In genomic region chr5:72329453-72329852, GRCm38 (mm10) we compare ENCODE assay signal across 17 mouse cellular contexts.
DNase-seq lines count a peak whose midpoint lies in the region; ATAC-seq lines count a peak whose summit lies in the region.
"Had no signal": no experiment of that assay in that cellular context is flagged by ENCODE, and none has a peak within 500 bp of the region (broad histone marks: within the 10 kb centered on the region; RNA-seq: fewer than 3 reads in every experiment).

No protein-coding gene starts in this region.

- DNase-seq in heart, adult 11 months: peak; percentile 87
- no peak for DNase-seq in heart, postnatal 4 days
- no peak for DNase-seq in neural tube, embryonic 10.5 days (ENCODE audit: extremely low spot score, low spot score)
- DNase-seq in embryonic facial prominence, embryonic 14.5 days (ENCODE audit: low spot score): peak; percentile 75
- no peak for DNase-seq in natural killer cell, adult 2 months (ENCODE audit: low spot score in 2 of 2)
- no peak for DNase-seq in yolk sac, embryonic 10.5 days (ENCODE audit: low spot score)
- DNase-seq: cerebellum, adult 11 months; cerebellum, postnatal 36 days; kidney, adult 18-20 months; kidney, postnatal 4 days; lung, postnatal 4 days; thymus, postnatal 14 days had no signal

- no peak overlapping the region for H3K4me3 ChIP-seq in neural tube, embryonic 12.5 days
- H3K4me3 ChIP-seq in embryonic facial prominence, embryonic 14.5 days (ENCODE audit: low read depth, low read length): no peak overlapping the region
- H3K4me3 ChIP-seq: limb, embryonic 12.5 days; liver, embryonic 15.5 days had no signal

- no peaks in the 10 kb centered on the region for H3K36me3 ChIP-seq in neural tube, embryonic 12.5 days
- H3K36me3 ChIP-seq in embryonic facial prominence, embryonic 14.5 days (ENCODE audit: control insufficient read depth, insufficient read depth, low read length): no peaks in the 10 kb centered on the region
- H3K36me3 ChIP-seq: limb, embryonic 12.5 days; liver, embryonic 15.5 days had no signal

- no peak overlapping the region for H3K27ac ChIP-seq in neural tube, embryonic 12.5 days
- no peak overlapping the region; the same call in 1 of the 2 replicates for H3K27ac ChIP-seq in embryonic facial prominence, embryonic 14.5 days (replicated peaks; ENCODE audit: low read depth, low read length)
- H3K27ac ChIP-seq: hindbrain, postnatal 0 days; limb, embryonic 12.5 days; liver, embryonic 15.5 days had no signal

- H3K27me3 ChIP-seq in neural tube, embryonic 12.5 days (replicated peaks): no peaks in the 10 kb centered on the region
- no peaks in the 10 kb centered on the region for H3K27me3 ChIP-seq in embryonic facial prominence, embryonic 14.5 days (replicated peaks; ENCODE audit: control insufficient read depth, insufficient read depth, low read length)
- H3K27me3 ChIP-seq: limb, embryonic 12.5 days; liver, embryonic 15.5 days; Patski had no signal

- H3K9ac ChIP-seq in neural tube, embryonic 12.5 days: no peak overlapping the region
- H3K9ac ChIP-seq in embryonic facial prominence, embryonic 14.5 days (ENCODE audit: low read depth, low read length): no peak overlapping the region
- H3K9ac ChIP-seq: limb, embryonic 12.5 days; liver, embryonic 15.5 days had no signal

- 0 out of 2 replicates have a peak, but pooled peaks have one; percentile 33 for ATAC-seq in neural tube, embryonic 12.5 days (ENCODE audit: low FRiP score, low read depth)
- peak; percentile 84 for ATAC-seq in embryonic facial prominence, embryonic 14.5 days (ENCODE audit: low read depth)
- ATAC-seq: hindbrain, postnatal 0 days; Patski had no signal

- H3K4me2 ChIP-seq in neural tube, embryonic 12.5 days (replicated peaks): no peak overlapping the region
- no peak overlapping the region for H3K4me2 ChIP-seq in embryonic facial prominence, embryonic 14.5 days (ENCODE audit: low read depth, low read length)
- H3K4me2 ChIP-seq: limb, embryonic 12.5 days; liver, embryonic 15.5 days had no signal

- no peaks in the 10 kb centered on the region for H3K9me3 ChIP-seq in neural tube, embryonic 12.5 days
- no peaks in the 10 kb centered on the region for H3K9me3 ChIP-seq in embryonic facial prominence, embryonic 14.5 days (ENCODE audit: control insufficient read depth, low read length)
- H3K9me3 ChIP-seq: limb, embryonic 12.5 days; liver, embryonic 15.5 days had no signal

- no peaks in the 10 kb centered on the region; the same call in 1 of the 2 replicates for H3K4me1 ChIP-seq in neural tube, embryonic 12.5 days
- peaks cover 21% of the 10 kb centered on the region for H3K4me1 ChIP-seq in embryonic facial prominence, embryonic 14.5 days (ENCODE audit: control insufficient read depth, insufficient read depth, low read length)
- H3K4me1 ChIP-seq: liver, embryonic 15.5 days had no signal

- 65% methylated on average over 8 of the region's 8 CpGs for WGBS in neural tube, embryonic 12.5 days
- WGBS in embryonic facial prominence, embryonic 14.5 days: 23% methylated on average over 8 of the region's 8 CpGs

Comparison
In these comparisons a context has a peak if more than half of its experiments do, and no peak if none do; other contexts are left out.
1. DNase-seq: peak in heart, adult 11 months (single experiment) and embryonic facial prominence, embryonic 14.5 days (single experiment); none in heart, postnatal 4 days (single experiment), neural tube, embryonic 10.5 days (single experiment), natural killer cell, adult 2 months (0 of 2) and yolk sac, embryonic 10.5 days (single experiment).